Mouse (Mus musculus) forebrain, postnatal 0 days (tissue): ENCODE measurements at regions not wholly inside any gene's neighbourhood (a gene's known extent, or its start where the extent isn't known, plus 50 kb on each side); places are given as distances from the start of the nearest gene placed in this dataset.

ENCODE experiments used
- ATAC-seq: fragments of 200-750 bp; cut with Nextera tagmentation; 2 replicates; pipeline ENCODE4 v1.8.0; 2017; ENCODE audit warnings: mild to moderate bottlenecking, moderate library complexity
- DNase-seq: peaks from one replicate; pipeline ENCODE4 v3.0.0-alpha.2; 2015
- H3K27ac ChIP-seq: fragments of 300-500 bp; sonication (generic); 2 replicates; pipeline ENCODE4 v1.5.1; 2014; ENCODE audit warnings: low read depth, mild to moderate bottlenecking, antibody characterized with exemption, low read length, moderate library complexity, mixed read lengths
- H3K27me3 ChIP-seq: fragments of 300-500 bp; sonication (generic); 2 replicates; pipeline ENCODE4 v1.6.1; 2014; ENCODE audit warnings: mild to moderate bottlenecking, low read length, mixed read lengths; ENCODE audit not compliant: insufficient read depth
- H3K36me3 ChIP-seq: fragments of 300-500 bp; sonication (generic); 2 replicates; pipeline ENCODE4 v1.6.1; 2014; ENCODE audit warnings: mild to moderate bottlenecking, moderate library complexity; ENCODE audit not compliant: insufficient read depth
- H3K4me1 ChIP-seq: fragments of 300-500 bp; sonication (generic); 2 replicates; pipeline ENCODE4 v1.6.1; 2014; ENCODE audit warnings: antibody characterized with exemption; ENCODE audit not compliant: insufficient read depth
- H3K4me2 ChIP-seq: fragments of 300-500 bp; sonication (generic); 2 replicates; pipeline ENCODE4 v1.6.1; 2014; ENCODE audit warnings: low read depth, mild to moderate bottlenecking, moderate library complexity
- H3K4me3 ChIP-seq: fragments of 300-500 bp; sonication (generic); 2 replicates; pipeline ENCODE4 v1.5.1; 2014; ENCODE audit warnings: low read depth, low read length, mixed read lengths
- H3K9ac ChIP-seq: fragments of 300-500 bp; sonication (generic); 2 replicates; pipeline ENCODE4 v1.6.1; 2014; ENCODE audit warnings: mild to moderate bottlenecking
- H3K9me3 ChIP-seq: fragments of 300-500 bp; sonication (generic); 2 replicates; pipeline ENCODE4 v1.6.1; 2016; ENCODE audit warnings: low read length
- CTCF ChIP-seq: sonication (generic); IDR thresholded peaks from 2 replicates; pipeline ENCODE4 v1.5.1; 2016; ENCODE audit warnings: antibody characterized with exemption, control low read depth, low read depth
- WGBS: fragments of 180-500 bp; shearing (Covaris S2); extraction: QIAGEN DNeasy Blood & Tissue Kit; methylation state at CpG from one replicate; pipeline ENCODE4 v1.1.7; 2014; 5-methylcytosine and 5-hydroxymethylcytosine counted together

- H3K36me3 ChIP-seq = no peaks in the 10 kb centered on the region
- H3K9me3 ChIP-seq = no peaks in the 10 kb centered on the region
- no peak overlapping the region for H3K4me2 ChIP-seq
- no peak overlapping the region for H3K27ac ChIP-seq
- no peak overlapping the region for H3K9ac ChIP-seq
- H3K4me1 ChIP-seq = no peaks in the 10 kb centered on the region
- ATAC-seq (no peak), DNase-seq (no peak)
- H3K4me3 ChIP-seq = no peak overlapping the region
- TF ChIP-seq CTCF = no peak
- no peaks in the 10 kb centered on the region for H3K27me3 ChIP-seq
These were observed 1170.7 kb upstream of the Sel1l start for GRCm38 (mm10) chr12:93019633-93020032.

GRCm38 (mm10) chr12:93011583-93011982, 1162.6 kb upstream of the Sel1l start:
- no peaks in the 10 kb centered on the region for H3K36me3 ChIP-seq
- no peak for DNase-seq
- no peak overlapping the region for H3K4me3 ChIP-seq
- no peak overlapping the region for H3K9ac ChIP-seq
- H3K9me3 ChIP-seq = no peaks in the 10 kb centered on the region
- H3K4me1 ChIP-seq = no peaks in the 10 kb centered on the region
- TF ChIP-seq CTCF = no peak
- no peak for ATAC-seq
- no peak overlapping the region for H3K4me2 ChIP-seq
- H3K27ac ChIP-seq = no peak overlapping the region
- H3K27me3 ChIP-seq = no peaks in the 10 kb centered on the region

GRCm38 (mm10) chr12:93006844-93007365, 1157.9 kb upstream of the Sel1l start:
- Histone ChIP-seq H3K4me2 (no peak overlapping the region), H3K4me3 (no peak overlapping the region), H3K4me1 (no peaks in the 10 kb centered on the region), H3K27me3 (no peaks in the 10 kb centered on the region), H3K36me3 (no peaks in the 10 kb centered on the region), H3K27ac (no peak overlapping the region), H3K9me3 (no peaks in the 10 kb centered on the region), H3K9ac (no peak overlapping the region)
- peak; percentile 33; the same call in 1 of the 2 replicates for TF ChIP-seq CTCF
- ATAC-seq = no peak
- peak; percentile 44 for DNase-seq
- 50% methylated on average over 2 of the region's 2 CpGs for whole genome bisulfite sequencing

GRCm38 (mm10) chr12:93003125-93003524, 1154.2 kb upstream of the Sel1l start:
- Histone ChIP-seq H3K9ac (no peak overlapping the region), H3K9me3 (no peaks in the 10 kb centered on the region), H3K4me3 (no peak overlapping the region), H3K4me1 (no peaks in the 10 kb centered on the region), H3K36me3 (no peaks in the 10 kb centered on the region), H3K4me2 (no peak overlapping the region), H3K27ac (no peak overlapping the region), H3K27me3 (no peaks in the 10 kb centered on the region)
- 79% methylated on average over 4 of the region's 4 CpGs for WGBS
- no peak for ATAC-seq
- TF ChIP-seq CTCF = no peak
- DNase-seq = no peak

GRCm38 (mm10) chr12:92975698-92976097, 1126.7 kb upstream of the Sel1l start:
- no peak overlapping the region for H3K4me3 ChIP-seq
- DNase-seq (peak; percentile 46), ATAC-seq (peak; percentile 93)
- H3K4me1 ChIP-seq = no peaks in the 10 kb centered on the region
- no peak overlapping the region for H3K4me2 ChIP-seq
- H3K27me3 ChIP-seq = no peaks in the 10 kb centered on the region
- no peak overlapping the region for H3K9ac ChIP-seq
- H3K36me3 ChIP-seq = no peaks in the 10 kb centered on the region
- no peak for TF ChIP-seq CTCF
- H3K27ac ChIP-seq = peak overlapping the region; percentile 35; the same call in 1 of the 2 replicates
- 33% methylated on average over 3 of the region's 3 CpGs for WGBS
- no peaks in the 10 kb centered on the region for H3K9me3 ChIP-seq

- Histone ChIP-seq H3K9ac (no peak overlapping the region), H3K9me3 (no peaks in the 10 kb centered on the region), H3K4me3 (no peak overlapping the region), H3K27me3 (no peaks in the 10 kb centered on the region), H3K4me2 (no peak overlapping the region), H3K4me1 (no peaks in the 10 kb centered on the region), H3K36me3 (no peaks in the 10 kb centered on the region), H3K27ac (no peak overlapping the region)
- no peak for TF ChIP-seq CTCF
- DNase-seq (no peak), ATAC-seq (no peak)
- WGBS = 91% methylated on average over 3 of the region's 3 CpGs
These were observed 1095.4 kb upstream of the Sel1l start for GRCm38 (mm10) chr12:92944352-92944751.

- no peak; the same call in 1 of the 2 replicates for ATAC-seq
- TF ChIP-seq CTCF = no peak
- Histone ChIP-seq H3K27me3 (no peaks in the 10 kb centered on the region), H3K4me1 (no peaks in the 10 kb centered on the region), H3K9me3 (no peaks in the 10 kb centered on the region), H3K4me2 (no peak overlapping the region), H3K36me3 (no peaks in the 10 kb centered on the region), H3K9ac (no peak overlapping the region), H3K27ac (no peak overlapping the region), H3K4me3 (no peak overlapping the region)
- peak; percentile 2 for DNase-seq
- 43% methylated on average over 2 of the region's 2 CpGs for WGBS
These were observed 1078.6 kb upstream of the Sel1l start for GRCm38 (mm10) chr12:92927591-92927990.
